Mouse (Mus musculus): ENCODE data around the gene Lhcgr. TPM values are rescaled to one million over a fixed set of nuclear protein-coding genes. Genes with fewer than 3 reads are reported as not detected.
A peak's percentile ranks its signal among the peaks of the same experiment; 100 is the strongest.
"Not testable (repeated sequence)": the region's sequence is repeated elsewhere in the genome, so short reads cannot be mapped to it uniquely, and the experiment has no call there.

The Lhcgr gene
- polyA plus RNA-seq (2012; rRNA removed), result 0.16 and 0.19 TPM in 2 replicates

DNA sequence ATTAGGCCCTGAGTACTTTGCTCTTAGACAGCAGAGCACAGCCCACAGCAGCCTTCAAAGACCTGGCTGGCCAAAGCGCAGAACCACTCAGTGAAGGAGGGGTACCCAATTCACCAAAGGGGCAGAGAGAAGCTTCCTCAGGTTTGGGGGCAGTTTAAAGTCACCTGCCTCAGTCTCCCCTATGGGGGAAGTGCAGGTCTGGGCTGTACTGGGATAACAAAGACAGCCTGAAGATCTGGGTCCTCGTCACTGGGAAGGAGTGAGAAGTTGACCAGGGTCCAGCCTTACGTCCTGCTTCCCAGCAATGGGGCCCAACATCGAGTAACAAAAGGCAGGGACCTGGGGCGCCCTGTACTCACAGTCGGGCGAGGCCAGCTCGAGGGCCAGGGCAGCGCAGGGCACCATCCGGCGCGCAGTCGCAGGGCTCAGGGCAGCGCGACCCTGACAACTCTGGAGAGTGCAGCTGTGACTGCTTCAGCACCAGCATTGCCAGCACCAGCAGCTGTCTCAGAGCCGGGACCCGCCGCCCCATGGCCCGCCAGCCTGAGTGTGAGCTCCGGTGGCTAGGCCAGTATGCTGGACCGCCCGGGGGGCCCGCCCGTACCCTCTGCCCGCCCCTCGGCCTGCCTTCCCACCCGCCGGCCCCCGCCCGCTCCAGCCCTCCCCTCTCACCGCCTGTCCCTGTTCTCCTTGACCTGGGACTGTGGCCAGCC is at the start of gene Lhcgr:
TSS of gene Lhcgr (minus strand) at position 551 of the 713 bp plus-strand sequence.
- no peak for DNase-seq (ENCODE audit: extremely low spot score in 1 of 2, low spot score in 1 of 2)

DNA sequence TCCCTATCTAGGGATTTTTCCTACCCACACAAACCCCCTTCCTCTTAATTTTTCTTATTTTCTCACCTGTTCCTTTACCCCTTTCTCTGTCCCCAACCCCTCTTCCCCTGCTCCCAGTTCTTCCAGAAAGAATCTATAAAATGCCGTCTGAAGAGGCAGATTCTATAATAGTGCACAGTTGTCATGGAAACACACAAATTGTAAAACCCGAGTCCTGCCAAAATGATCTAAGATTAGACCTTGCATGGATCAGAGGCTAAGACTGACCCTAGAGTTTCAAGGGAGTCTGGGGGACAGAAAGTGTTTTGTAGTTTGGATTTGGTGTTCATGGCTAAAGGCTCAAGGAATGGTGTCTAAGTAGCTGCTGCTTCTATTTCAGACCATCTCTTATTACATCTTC is 25.8 kb upstream of the Lhcgr start:
- peak; percentile 16 to 49 for DNase-seq (ENCODE audit: extremely low spot score in 1 of 2, low spot score in 1 of 2)

DNA sequence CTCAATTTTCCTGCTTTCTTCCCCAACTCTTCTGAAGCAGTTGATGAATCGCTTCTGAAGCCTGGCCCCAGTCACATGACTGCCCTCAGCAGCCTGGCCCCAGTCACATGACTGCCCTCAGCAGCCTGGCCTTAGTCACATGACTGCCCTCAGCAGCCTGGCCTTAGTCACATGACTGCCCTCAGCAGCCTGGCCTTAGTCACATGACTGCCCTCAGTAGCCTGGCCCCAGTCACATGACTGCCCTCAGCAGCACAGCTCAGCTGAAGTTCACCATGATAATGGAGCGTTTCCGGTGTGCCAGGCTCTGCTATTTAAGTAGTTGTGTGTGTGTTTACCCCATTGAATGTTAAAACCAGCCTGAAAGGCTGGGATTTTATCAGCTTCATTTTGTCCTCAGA is 21.2 kb upstream of the Lhcgr start:
- not testable (repeated sequence) for DNase-seq (ENCODE audit: extremely low spot score in 1 of 2, low spot score in 1 of 2)

DNA sequence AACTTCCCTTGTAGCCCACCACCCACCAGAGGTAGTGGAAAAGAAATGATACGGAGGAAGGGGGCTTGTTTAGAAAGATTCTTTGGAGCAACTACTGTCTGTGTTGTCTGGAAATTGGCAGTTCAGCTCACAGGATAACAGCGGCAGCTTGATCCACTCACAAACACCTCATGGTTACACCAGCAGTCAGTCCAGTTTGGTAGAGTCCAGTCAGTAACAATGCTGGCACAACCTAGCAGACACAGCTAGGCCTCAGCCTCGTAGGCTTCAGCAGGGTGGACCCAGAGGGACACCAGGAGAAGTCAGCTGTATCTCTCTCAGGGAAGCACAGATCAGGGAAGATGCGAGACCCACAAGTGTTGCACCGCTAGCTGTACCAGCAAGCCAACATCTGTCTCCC is 19.0 kb upstream of the Lhcgr start:
- DNase-seq (ENCODE audit: extremely low spot score in 1 of 2, low spot score in 1 of 2), result no peak

DNA sequence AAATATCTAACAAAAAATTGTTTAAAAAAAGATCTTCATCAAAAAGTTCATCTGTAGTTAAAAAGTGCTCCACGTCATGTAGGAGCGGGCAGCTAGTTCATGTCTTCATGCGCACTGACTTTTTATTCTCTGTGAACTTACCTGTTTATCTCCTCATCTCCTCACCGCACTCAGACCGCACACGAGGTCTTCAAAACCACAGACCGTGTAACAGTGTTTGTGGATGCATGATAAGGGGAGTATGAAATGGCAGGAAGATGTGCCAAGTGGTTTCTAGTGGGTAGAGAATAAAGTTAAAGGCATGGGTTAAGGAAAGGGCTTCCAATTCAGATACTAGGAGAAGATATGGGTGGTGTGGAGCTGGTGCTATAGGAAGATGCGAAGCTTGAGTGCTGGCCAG is 14.6 kb upstream of the Lhcgr start:
- no peak for DNase-seq (ENCODE audit: extremely low spot score in 1 of 2, low spot score in 1 of 2)

GRCm38 (mm10) chr17:88803441-88803840 is 11.7 kb upstream of the Lhcgr start:
- DNase-seq (ENCODE audit: extremely low spot score in 1 of 2, low spot score in 1 of 2), result no peak

DNA sequence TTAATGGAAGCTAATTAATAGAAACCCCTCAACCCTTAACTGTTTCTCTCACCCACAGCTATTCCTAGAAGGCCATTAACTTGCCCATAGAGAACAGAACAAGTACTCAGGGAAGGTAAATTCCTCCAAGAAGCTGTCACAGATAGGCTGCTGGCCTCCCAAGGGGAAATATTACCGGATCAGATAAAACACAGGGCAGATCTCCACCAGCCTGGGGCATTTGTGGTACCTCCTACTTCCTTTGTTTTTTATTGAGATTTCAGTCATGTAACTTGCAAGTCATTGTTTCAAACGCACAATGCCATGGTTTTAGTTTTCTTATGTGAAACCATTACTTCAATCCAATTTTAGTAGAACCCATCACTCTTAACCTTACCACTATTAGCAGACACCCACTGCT is 1.1 kb downstream of the Lhcgr start:
- no peak for DNase-seq (ENCODE audit: extremely low spot score in 1 of 2, low spot score in 1 of 2)

DNA sequence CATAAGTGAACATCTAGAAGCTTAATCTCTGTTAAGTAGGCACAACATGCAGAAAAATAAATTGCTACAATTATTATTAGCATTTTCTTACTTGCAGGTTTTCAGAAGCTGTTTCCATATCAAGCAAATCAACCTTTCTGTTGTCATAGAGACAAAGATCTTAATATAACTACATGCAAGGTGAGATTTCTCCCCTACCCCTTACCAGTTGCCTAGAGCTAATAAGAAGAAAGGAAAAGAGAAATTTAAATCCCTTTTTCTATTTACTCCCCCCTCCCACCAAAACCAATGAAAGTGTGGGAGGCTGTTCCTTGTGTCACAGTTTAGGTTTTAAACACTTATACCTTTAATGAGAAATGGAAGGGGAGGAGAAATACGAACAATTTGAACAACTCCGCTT is 3.4 kb downstream of the Lhcgr start:
- DNase-seq (ENCODE audit: extremely low spot score in 1 of 2, low spot score in 1 of 2), result no peak

DNA sequence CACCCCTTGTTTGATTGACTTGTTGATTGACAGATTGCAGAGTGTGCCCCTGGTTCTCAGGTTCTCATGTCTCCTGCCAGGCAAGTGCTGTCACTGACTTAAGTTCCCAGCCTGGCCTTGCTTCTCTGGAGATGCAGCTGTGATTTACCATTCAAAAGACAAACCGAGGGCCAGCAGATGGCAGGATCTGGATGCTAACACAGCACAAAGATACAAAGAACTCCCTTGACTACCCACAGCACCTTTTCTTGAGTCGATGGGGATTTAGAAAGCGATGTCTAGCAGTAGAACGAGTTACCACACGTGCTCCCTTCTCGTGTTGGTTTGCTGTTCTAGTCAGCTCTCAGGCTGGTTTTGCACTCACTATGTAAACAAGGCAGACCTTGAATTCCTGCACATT is 4.9 kb downstream of the Lhcgr start:
- peak in 1 of 2 experiments; percentile 19 for DNase-seq (ENCODE audit: extremely low spot score in 1 of 2, low spot score in 1 of 2)

- no peak for DNase-seq (ENCODE audit: extremely low spot score in 1 of 2, low spot score in 1 of 2)
Observed at GRCm38 (mm10) chr17:88786385-88786784, 5.4 kb downstream of the Lhcgr start.

- DNase-seq (ENCODE audit: extremely low spot score in 1 of 2, low spot score in 1 of 2), result peak in 1 of 2 experiments; percentile 43
Observed at GRCm38 (mm10) chr17:88779148-88779547, 12.6 kb downstream of the Lhcgr start.

GRCm38 (mm10) chr17:88774103-88774526 is 17.7 kb downstream of the Lhcgr start:
- DNase-seq (ENCODE audit: extremely low spot score in 1 of 2, low spot score in 1 of 2), result peak in 1 of 2 experiments; percentile 37

DNA sequence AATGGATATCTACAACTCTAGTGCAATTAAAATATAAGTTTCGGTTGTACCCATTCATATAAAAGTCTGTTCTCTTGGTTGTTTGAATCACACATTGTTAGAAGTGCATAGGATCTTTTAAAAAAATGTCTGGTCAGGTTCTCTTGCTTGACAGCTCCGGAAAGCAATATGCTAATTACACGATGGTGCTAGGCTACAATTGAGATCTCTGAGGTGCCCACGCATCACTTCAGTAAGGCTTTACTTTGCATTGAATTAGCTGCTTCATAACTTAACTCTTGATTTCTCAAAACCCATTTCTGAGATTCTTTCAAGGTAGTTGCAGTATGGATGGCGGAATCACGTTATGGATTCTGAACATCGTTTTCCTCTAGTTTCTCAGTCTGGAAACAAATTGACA is 21.7 kb downstream of the Lhcgr start:
- peak in 1 of 2 experiments; percentile 59 for DNase-seq (ENCODE audit: extremely low spot score in 1 of 2, low spot score in 1 of 2)

- DNase-seq (ENCODE audit: extremely low spot score in 1 of 2, low spot score in 1 of 2), result no peak
Observed at GRCm38 (mm10) chr17:88769283-88769859, 22.4 kb downstream of the Lhcgr start.

GRCm38 (mm10) chr17:88766857-88767256 is 24.9 kb downstream of the Lhcgr start:
- no peak for DNase-seq (ENCODE audit: extremely low spot score in 1 of 2, low spot score in 1 of 2)

DNA sequence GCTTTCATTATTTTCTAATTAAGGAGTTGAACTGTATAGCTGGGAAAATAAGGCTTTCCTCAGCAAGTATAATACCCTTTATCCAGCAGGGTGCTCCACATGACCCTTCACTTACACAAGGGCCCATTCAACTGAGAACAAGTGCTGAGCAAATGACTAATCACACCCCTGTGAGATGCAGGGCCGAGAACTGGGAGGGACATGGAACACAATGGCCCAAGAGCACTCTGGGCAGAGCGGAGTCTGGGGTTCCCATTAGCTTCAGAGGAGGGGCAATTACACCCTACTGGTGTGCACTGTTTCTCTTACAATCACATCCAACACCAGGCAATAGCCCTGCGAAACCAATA is 27.7 kb downstream of the Lhcgr start:
- no peak for DNase-seq (ENCODE audit: extremely low spot score in 1 of 2, low spot score in 1 of 2)

GRCm38 (mm10) chr17:88763396-88764135 is 28.2 kb downstream of the Lhcgr start:
- DNase-seq (ENCODE audit: extremely low spot score in 1 of 2, low spot score in 1 of 2), result no peak

GRCm38 (mm10) chr17:88758003-88758437 is 33.8 kb downstream of the Lhcgr start:
- DNase-seq (ENCODE audit: extremely low spot score in 1 of 2, low spot score in 1 of 2), result peak; percentile 70 to 76

- DNase-seq (ENCODE audit: extremely low spot score in 1 of 2, low spot score in 1 of 2), result no peak
Observed at GRCm38 (mm10) chr17:88755776-88756175, 36.0 kb downstream of the Lhcgr start.

DNA sequence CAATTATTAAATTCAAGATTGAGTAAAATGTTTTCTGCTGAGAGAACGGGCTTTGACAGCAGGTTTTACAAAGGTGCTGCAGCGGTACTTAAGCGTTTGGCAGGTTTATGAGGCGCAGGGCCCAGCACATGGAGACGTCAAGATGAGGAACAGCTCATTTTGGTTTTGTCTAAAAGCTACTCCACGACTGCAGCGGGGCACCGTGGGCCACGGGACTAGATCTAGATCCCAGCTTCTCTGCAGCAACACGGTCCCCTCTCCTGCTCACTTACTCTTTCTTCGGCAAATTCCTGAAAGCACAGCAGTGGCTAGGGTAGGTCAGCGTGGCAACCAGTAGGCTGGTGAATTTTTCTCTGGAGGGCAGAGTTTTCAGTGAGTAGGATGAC is 38.3 kb downstream of the Lhcgr start:
- DNase-seq (ENCODE audit: extremely low spot score in 1 of 2, low spot score in 1 of 2), result no peak

GRCm38 (mm10) chr17:88752827-88753471 is 38.8 kb downstream of the Lhcgr start:
- peak in 1 of 2 experiments; percentile 54 for DNase-seq (ENCODE audit: extremely low spot score in 1 of 2, low spot score in 1 of 2)

Data from frontal cortex, adult 2 months (tissue).